Mouse (Mus musculus) kidney, adult 18-20 months (tissue): ENCODE data around the gene Pde1b.

Experiments
- DNase-seq: peaks from one replicate; pipeline ENCODE4 v3.0.0; 2021

The Pde1b gene

DNA sequence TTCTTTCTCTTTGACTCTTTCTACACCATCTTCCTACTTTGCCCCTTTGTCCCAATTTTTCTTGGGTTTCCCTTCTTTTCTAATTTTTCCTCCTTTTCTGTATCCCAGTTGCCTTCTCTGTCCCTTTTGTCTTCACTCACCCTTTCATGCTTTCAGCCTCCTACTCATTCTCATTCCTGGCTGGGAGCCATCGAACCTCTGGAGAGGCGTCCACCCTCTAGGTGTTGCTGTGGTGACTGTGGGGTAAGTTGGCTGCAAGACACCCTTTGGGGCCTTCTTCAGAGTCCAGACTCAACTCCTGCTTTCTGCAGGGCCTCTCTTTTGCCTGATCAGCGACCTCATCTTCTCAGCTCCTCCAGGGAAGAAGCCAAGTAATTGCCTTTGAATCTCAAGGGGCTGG, 6.5 kb downstream of the Pde1b start:
- no peak for DNase-seq

- DNase-seq, result no peak
These were observed 8.8 kb downstream of the Pde1b start for GRCm38 (mm10) chr15:103511652-103512051.

DNA sequence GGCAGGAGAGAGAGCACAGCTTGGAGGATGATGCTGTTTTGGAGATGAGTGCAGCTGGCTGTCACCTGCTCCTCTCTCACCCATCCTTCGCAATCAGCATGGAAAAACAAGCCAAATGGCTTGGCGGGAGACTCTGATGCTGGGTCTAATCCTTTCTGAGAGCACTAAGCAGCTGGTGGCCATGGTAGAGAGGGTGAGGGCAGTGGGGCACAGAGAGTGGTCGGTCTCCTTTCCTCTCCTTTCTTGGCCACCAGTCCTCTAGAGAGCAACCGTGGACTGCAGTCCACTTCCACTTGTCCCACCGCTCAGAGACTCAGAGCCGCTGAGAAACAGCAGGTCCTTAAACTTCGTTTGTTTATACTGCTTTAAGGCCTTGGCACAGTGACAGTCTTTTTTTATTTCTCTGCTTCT, 10.8 kb downstream of the Pde1b start:
- no peak for DNase-seq

DNA sequence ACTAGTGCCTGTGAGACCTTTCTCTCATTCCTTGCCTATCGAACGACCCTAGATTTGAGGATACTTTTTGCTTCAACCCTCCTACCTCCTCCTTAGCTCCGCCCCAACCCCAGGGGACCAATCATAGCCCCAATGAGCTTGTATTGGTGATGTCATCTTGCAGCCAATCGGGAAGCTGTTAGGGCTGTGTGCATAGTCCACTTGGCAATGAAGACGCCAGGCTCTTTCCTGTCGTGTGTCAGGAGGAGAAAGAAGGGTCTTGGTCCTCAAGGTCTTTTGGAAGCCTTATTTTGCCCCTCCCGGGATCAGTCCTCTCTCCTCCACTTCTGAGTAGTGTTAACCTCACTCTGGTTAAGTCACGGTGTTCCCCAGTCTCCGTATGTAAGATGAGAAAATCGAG, 11.3 kb downstream of the Pde1b start:
- peak; percentile 63 for DNase-seq

DNA sequence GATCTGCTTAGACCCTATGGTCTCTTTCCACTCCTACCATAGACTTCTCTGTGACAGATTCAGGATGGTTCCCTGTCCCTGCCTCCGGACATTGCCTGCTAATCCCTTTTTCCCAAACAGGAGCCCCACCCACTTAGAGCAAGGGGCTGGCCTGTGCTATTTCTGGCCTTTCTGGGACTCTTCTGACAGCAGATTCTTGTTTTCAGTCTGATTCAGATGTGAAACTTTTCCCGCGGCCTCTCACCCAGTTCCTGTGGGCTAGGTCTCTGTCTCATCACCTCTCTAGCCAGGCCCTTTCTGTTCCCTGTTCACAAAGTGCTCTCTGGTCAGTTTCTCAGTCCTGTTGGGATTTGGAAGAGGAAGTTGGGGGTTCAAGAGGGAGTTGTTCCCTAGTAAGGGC, 12.1 kb downstream of the Pde1b start:
- DNase-seq, result no peak

GRCm38 (mm10) chr15:103518600-103519385, 16.0 kb downstream of the Pde1b start:
- DNase-seq, result no peak

DNA sequence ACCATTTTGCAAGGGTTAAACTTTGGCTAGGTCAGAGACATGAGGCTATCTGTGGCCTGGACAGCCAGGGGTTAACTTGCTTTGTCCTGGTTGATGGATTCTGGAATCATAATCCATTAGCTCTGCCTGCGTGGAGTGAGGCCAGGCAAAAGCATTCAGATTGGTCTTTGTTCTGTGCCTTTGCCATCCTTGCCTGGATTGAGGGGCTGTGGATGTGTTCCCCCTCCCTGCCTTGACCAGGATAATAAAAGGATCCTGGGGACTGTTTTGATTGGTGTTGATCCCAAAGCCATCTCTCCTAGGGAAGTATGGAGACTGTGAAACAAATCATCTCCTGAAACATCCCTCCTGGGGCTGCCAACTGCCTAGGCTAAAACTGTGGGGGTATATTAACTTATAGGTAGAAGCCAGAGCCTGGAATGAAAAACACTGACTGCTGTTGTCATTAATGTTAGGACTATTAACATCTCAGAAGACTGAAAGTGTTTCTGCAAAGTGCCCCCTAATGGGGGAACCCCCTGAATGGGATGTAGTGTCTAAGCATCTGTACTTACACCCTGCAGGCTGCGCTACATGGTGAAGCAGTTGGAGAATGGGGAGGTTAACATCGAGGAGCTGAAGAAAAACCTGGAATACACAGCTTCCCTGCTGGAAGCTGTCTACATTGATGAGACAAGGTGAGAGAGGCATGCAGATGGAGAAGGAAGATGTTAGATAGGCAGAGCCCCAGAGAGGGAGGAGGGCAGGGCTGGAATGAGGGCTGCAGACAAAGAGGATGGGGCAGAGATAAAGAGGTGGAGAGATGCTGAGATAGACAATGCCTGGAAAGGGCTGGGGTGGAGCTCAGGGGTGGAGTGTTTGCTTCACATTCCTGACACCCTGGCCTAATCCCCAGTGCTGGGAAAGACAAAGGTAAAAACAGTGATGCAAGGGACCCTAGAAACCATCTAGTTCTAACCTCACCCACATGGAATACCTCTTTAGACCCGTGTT, 16.8 kb downstream of the Pde1b start:
- DNase-seq, result no peak

DNA sequence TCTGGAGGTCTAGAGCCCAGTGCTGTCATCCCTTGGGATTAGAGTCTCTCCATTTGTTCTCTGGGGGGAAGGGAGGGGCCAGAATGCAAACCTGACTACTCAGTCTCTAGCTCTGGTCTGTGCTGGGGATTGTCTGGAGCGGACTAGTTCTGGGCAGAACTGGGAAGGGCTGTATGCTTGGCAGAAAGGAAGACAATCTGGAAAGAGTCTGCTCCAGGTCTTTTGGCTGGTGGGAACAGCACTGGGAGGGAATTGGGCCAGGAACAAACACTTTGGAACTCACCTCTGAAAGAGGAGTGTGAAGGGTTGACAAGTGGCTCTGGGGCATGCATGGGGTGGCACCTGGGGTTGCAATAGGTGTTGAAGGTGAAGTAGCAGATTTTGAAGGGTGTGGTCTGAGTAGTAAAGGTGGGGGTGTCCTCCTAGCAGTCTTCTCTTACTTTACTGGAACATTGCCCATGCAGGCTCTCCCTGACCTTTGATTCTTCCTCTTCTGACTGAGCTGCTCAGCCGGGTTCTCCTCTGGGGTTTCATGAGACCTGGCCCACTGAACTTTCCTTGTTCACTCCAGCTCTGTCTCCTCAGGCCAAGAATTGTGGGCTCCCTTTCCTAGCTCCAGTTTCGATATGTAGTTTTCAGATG, 19.7 kb downstream of the Pde1b start:
- peak; percentile 32 for DNase-seq

DNA sequence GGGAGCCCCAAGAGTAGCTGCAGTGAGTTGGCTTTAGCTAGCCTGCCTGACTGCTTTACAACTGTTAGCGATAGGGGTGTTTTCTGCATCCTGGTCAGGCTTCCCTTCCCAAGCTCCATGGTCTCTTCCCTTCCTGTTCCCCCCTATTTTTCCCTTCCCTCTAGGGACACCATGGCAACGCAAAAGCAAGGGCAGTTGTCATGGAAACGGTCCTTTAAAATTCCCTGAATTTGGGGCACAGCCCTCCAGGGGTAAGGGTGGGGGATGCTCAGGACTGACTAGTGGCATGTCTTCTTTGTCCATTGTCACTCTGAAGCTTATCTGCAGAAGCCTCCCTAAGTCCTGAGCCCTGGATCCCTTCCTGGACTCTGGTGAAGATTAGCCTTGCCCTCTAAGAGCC, 20.3 kb downstream of the Pde1b start:
- DNase-seq, result no peak

DNA sequence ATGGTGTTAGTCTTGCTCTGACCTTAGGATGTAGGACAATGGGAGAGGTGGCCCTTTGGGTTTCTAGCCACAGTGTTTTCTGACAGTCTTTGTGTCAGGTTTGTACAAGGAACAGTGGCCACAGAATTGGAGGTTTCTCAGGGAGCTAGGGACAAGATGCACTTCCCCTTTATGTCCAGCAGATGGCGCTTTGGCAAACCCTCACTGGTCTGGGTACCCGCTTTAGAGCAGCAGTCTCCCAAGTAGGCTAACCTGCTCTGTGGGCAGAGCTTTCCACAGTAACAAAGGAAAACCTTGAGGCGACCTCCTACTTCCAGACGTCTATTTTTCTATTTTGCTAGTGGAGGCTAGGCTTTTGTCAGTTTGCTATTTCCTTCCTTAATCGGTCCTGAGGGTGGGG, 27.5 kb downstream of the Pde1b start:
- peak; percentile 57 for DNase-seq

GRCm38 (mm10) chr15:103534054-103534620, 31.3 kb downstream of the Pde1b start:
- no peak for DNase-seq

DNA sequence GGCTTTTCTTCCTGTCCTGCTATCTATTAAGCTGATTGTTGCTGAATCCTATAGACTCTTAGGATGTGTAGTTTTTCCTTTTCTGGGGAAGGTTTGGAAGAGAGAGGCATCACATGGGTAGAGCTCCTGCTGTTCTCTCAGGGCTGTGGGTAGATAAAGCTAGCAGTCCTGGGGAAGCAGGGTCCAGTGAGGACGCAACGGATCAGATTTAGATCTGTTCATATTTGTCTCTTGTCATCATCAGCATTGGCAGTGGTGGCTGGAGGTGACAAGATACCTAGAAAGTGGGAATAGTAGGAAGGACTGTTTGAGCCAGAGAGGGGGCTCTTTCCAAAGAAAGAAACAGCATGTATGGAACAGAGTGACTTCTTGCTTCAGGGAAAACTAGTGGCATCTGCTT, 32.2 kb downstream of the Pde1b start:
- no peak for DNase-seq

DNA sequence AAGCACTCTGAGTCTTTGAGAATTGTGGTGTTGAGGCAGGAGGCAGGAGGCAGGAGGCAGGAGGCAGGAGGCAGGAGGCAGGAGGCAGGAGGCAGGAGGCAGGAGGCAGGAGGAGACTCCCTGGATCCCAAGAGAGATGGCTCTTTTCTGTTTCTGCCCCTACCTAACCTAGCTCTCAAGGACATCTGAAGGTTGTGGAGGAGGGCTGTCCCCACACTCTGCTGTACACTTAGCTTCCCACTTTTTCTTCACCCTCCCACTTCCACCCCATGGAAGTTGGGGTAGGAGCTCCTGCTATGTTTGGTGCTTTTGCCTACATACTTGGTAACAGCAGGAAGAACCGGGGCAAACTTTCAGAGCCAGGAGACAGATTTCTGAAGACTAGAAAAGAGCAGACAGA, 33.0 kb downstream of the Pde1b start:
- no peak for DNase-seq

GRCm38 (mm10) chr15:103536456-103536855, 33.6 kb downstream of the Pde1b start:
- DNase-seq, result no peak

- no peak for DNase-seq
These were observed 34.4 kb downstream of the Pde1b start for GRCm38 (mm10) chr15:103537011-103537821.

GRCm38 (mm10) chr15:103537822-103538213, 35.0 kb downstream of the Pde1b start, which contains the start of gene Ppp1r1a:
Ppp1r1a (minus strand) TSS chr15:103538003.
- peak; percentile 58 for DNase-seq

- no peak for DNase-seq
These were observed 36.4 kb downstream of the Pde1b start for GRCm38 (mm10) chr15:103539259-103539658.

DNA sequence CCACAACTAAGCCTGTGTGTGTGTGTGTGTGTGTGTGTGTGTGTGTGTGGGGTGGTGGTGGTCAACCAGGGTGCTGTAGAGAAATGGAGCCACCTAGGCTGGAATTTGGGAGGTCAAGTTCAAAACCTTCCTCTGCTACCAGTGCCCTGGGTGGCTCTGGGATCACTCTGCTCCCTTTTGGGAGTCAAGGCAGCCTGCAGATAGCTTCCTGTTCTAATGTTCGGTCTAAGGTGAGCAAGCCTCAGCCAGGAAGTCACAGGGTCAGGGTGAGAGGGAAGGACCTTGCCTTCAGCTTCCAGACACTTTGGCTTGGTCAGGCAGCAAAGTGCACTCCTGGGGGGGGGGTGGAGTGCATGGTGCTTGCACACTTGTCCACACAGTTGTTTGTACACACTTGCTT, 37.8 kb downstream of the Pde1b start:
- no peak for DNase-seq

DNA sequence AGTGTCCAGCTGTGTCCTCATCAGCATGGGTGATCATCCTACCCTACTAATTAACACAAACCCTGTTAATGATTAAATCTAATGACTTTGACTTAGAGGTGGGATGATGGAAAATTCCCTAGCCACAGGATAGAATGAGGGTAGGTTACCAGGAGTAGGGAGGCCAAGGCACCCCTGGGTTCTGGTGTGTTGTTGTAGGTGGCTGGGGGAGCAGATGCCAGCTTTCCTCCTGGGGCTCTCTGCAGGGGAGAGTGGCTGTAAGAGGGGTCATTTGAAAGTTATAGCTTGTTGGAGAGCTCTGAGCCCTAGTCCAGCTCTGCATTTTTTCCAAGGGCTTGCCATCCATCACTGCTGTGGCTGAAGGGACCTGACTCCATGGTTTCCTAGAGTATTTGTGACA, 39.7 kb downstream of the Pde1b start:
- peak; percentile 51 for DNase-seq

GRCm38 (mm10) chr15:103547983-103548382, 45.1 kb downstream of the Pde1b start:
- peak; percentile 2 for DNase-seq

DNA sequence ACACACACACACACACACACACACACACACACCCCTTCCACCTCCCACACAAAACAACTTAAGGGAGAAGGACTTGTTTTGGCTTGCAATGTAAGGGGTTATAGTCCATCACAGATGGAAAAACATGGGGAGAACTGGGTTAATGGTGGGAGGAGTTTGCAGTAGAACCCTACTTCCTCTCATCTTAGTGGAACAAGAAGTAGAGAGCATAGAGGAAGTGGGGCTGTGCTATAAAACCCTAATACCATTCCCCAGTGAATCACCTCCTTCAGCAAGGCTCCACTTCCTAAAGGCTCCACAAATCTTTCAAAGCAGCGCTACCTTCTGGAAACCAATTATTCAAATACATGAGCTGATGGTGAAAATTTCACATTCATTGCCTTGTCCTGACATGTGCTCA, 46.6 kb downstream of the Pde1b start:
- DNase-seq, result no peak

DNA sequence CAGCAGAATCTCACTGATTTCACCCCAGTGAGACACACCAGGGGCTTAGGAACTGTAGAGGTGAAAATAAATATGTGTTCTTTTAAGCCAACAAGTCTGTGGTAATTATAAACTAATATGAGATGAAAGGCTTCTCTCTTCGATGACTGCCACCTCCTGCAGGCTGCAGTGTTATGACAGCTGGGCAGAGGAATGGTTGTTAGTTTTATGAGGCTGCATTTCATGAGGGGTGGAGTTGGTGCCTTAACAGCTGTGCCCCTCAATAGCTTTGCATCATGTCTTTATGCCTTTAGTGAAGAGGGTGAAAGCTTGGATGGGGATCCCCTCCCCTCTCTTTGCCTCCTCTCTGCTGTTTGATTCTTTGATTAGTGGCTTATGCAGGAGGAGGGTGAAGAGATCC, 48.2 kb downstream of the Pde1b start:
- no peak for DNase-seq
